Mouse (Mus musculus): ENCODE data around the gene Akr7a5. TPM values are rescaled to one million over a fixed set of nuclear protein-coding genes. Genes with fewer than 3 reads are reported as not detected.
A peak's percentile ranks its signal among the peaks of the same experiment; 100 is the strongest.

Gene Akr7a5
- total and polyA plus RNA-seq, 2 experiments, result 142 to 144 TPM

GRCm38 (mm10) chr4:139311707-139312106 is 1.2 kb downstream of the Akr7a5 start:
- TF ChIP-seq CTCF (IDR thresholded peaks at IDR 0.05; ENCODE audit: low read depth, low read length) (no peak), POLR2A (IDR thresholded peaks at IDR 0.05; ENCODE audit: extremely low read depth, insufficient read depth, low read length) (no peak)
- 12% methylated on average over 14 of the region's 14 CpGs for WGBS
- Histone ChIP-seq H3K79me2 (ENCODE audit: control insufficient read depth, insufficient read depth, low read length) (peaks cover 12% of the 10 kb centered on the region; the same call in 1 of the 2 replicates), H3K27ac (replicated peaks; ENCODE audit: insufficient read depth, low read depth, low read length) (peak overlapping the region; percentile 83), H3K9ac (ENCODE audit: low read depth, low read length) (peak overlapping the region; percentile 91), H3K4me1 (ENCODE audit: control insufficient read depth, insufficient read depth, low read length) (peaks cover 14% of the 10 kb centered on the region), H3K27me3 (ENCODE audit: control insufficient read depth, insufficient read depth, low read length) (no peaks in the 10 kb centered on the region), H3K4me3 (ENCODE audit: insufficient read depth, low read depth, low read length) (peak overlapping the region; percentile 75), H3K36me3 (ENCODE audit: control insufficient read depth, insufficient read depth, low read length) (peaks cover 11% of the 10 kb centered on the region; the same call in 1 of the 2 replicates)
- peak; percentile 79 for DNase-seq (ENCODE audit: extremely low read depth, low read depth, low spot score)

DNA sequence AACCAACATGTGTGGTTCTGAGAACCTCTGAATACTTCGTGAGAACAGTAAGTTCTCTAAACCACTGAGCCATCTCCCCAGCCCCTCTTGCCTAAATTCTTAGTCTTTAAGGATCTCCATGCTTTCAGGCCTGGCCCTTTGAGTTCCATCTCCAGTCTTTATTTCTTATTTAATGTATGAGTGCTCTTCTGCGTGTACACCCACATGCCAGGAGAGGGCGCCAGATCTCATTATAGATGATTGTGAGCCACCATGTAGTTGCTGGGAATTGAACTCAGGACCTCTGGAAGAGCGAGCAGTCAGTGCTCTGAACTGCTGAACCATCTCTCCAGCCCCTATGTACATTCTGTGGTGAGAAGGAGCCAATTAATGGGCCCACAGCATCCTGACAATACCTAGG is 2.1 kb downstream of the Akr7a5 start:
- DNase-seq (ENCODE audit: extremely low read depth, low read depth, low spot score), result no peak
- peaks cover 13% of the 10 kb centered on the region; the same call in 1 of the 2 replicates for H3K36me3 ChIP-seq (ENCODE audit: control insufficient read depth, insufficient read depth, low read length)
- peaks cover 12% of the 10 kb centered on the region; the same call in 1 of the 2 replicates for H3K79me2 ChIP-seq (ENCODE audit: control insufficient read depth, insufficient read depth, low read length)
- no peak overlapping the region for H3K27ac ChIP-seq (replicated peaks; ENCODE audit: insufficient read depth, low read depth, low read length)
- peaks cover 14% of the 10 kb centered on the region for H3K4me1 ChIP-seq (ENCODE audit: control insufficient read depth, insufficient read depth, low read length)
- no peaks in the 10 kb centered on the region for H3K27me3 ChIP-seq (ENCODE audit: control insufficient read depth, insufficient read depth, low read length)
- H3K4me3 ChIP-seq (ENCODE audit: insufficient read depth, low read depth, low read length), result no peak overlapping the region
- TF ChIP-seq CTCF (IDR thresholded peaks at IDR 0.05; ENCODE audit: low read depth, low read length) (peak; percentile 48; the same call in 1 of the 2 replicates), POLR2A (IDR thresholded peaks at IDR 0.05; ENCODE audit: extremely low read depth, insufficient read depth, low read length) (no peak)
- H3K9ac ChIP-seq (ENCODE audit: low read depth, low read length), result no peak overlapping the region
- 63% methylated on average over 4 of the region's 4 CpGs for WGBS

DNA sequence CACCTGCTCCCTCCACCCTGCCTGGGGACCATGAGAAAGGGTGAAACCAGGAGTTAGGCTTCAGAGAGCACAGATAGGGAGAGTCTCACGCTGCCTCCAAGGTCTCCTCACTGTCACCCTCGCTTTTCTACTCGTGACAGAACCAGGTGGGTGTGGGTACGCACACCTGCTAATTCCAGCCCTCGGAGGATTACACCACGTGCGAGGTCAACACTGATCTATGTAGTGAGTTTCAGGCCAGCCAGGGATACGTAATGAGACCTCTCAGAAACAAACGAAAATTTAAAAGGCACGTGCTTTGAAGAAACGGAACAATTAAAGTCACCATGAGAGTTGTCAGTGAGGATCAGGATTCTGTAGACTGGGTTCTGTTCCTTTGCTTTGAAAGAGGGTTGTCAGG is 7.9 kb downstream of the Akr7a5 start:
- no peak for TF ChIP-seq POLR2A (IDR thresholded peaks at IDR 0.05; ENCODE audit: extremely low read depth, insufficient read depth, low read length)
- TF ChIP-seq CTCF (IDR thresholded peaks at IDR 0.05; ENCODE audit: low read depth, low read length), result no peak
- H3K27me3 ChIP-seq (ENCODE audit: control insufficient read depth, insufficient read depth, low read length), result no peaks in the 10 kb centered on the region
- no peak overlapping the region for H3K4me3 ChIP-seq (ENCODE audit: insufficient read depth, low read depth, low read length)
- H3K79me2 ChIP-seq (ENCODE audit: control insufficient read depth, insufficient read depth, low read length), result no peaks in the 10 kb centered on the region
- no peak for DNase-seq (ENCODE audit: extremely low read depth, low read depth, low spot score)
- no peak overlapping the region for H3K27ac ChIP-seq (replicated peaks; ENCODE audit: insufficient read depth, low read depth, low read length)
- no peak overlapping the region for H3K9ac ChIP-seq (ENCODE audit: low read depth, low read length)
- 92% methylated on average over 11 of the region's 11 CpGs for WGBS
- H3K4me1 ChIP-seq (ENCODE audit: control insufficient read depth, insufficient read depth, low read length), result no peaks in the 10 kb centered on the region
- H3K36me3 ChIP-seq (ENCODE audit: control insufficient read depth, insufficient read depth, low read length), result peaks cover 21% of the 10 kb centered on the region; the same call in 1 of the 2 replicates

DNA sequence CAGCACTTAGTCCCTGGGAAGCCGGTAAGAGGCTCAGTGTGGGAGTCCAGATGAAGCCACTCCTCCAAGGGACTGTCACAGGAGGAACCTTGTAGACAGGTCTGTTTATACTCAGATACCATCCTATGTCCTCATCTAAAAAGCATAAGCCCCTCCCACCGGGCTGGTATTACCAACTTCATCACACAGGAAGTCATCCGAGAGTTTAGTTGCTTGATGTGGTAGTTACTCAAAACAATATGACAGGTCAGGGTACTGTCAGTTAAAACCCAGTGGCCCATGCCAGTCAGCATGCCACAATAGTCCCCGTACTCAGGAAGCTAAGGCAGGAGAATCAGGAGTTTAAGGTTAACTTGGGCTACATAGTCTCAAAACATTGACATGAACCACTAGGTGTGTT is 9.2 kb downstream of the Akr7a5 start:
- Histone ChIP-seq H3K27me3 (ENCODE audit: control insufficient read depth, insufficient read depth, low read length) (no peaks in the 10 kb centered on the region), H3K4me3 (ENCODE audit: insufficient read depth, low read depth, low read length) (no peak overlapping the region), H3K27ac (replicated peaks; ENCODE audit: insufficient read depth, low read depth, low read length) (no peak overlapping the region), H3K4me1 (ENCODE audit: control insufficient read depth, insufficient read depth, low read length) (no peaks in the 10 kb centered on the region), H3K9ac (ENCODE audit: low read depth, low read length) (no peak overlapping the region), H3K36me3 (ENCODE audit: control insufficient read depth, insufficient read depth, low read length) (peaks cover 21% of the 10 kb centered on the region; the same call in 1 of the 2 replicates), H3K79me2 (ENCODE audit: control insufficient read depth, insufficient read depth, low read length) (no peaks in the 10 kb centered on the region)
- TF ChIP-seq POLR2A (IDR thresholded peaks at IDR 0.05; ENCODE audit: extremely low read depth, insufficient read depth, low read length), result no peak
- TF ChIP-seq CTCF (IDR thresholded peaks at IDR 0.05; ENCODE audit: low read depth, low read length), result no peak
- no peak for DNase-seq (ENCODE audit: extremely low read depth, low read depth, low spot score)
- 92% methylated on average over 4 of the region's 4 CpGs for WGBS

DNA sequence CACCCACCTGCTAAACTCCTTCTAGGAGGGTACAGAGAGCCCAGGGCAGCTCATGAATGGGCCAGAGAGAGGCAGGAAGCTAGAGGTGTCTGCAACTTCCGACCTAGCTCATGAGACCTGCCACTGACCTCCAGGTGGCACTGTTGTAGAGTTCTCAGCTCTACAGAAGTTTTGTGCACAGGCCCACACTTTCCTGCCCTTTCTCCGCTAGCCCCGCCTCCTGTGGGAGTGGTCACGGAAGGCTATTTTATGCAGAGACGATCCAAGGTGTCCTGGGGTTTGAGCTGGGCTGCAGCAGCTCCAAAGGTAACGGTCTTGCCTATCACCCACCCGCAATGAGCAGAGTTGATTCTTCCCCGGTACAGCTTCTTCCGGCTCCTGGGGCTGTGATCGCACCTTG is 20.1 kb downstream of the Akr7a5 start:
- Histone ChIP-seq H3K4me1 (ENCODE audit: control insufficient read depth, insufficient read depth, low read length) (peaks cover 7% of the 10 kb centered on the region), H3K27ac (replicated peaks; ENCODE audit: insufficient read depth, low read depth, low read length) (peak overlapping the region; percentile 73), H3K27me3 (ENCODE audit: control insufficient read depth, insufficient read depth, low read length) (no peaks in the 10 kb centered on the region), H3K36me3 (ENCODE audit: control insufficient read depth, insufficient read depth, low read length) (no peaks in the 10 kb centered on the region), H3K9ac (ENCODE audit: low read depth, low read length) (peak overlapping the region; percentile 59), H3K79me2 (ENCODE audit: control insufficient read depth, insufficient read depth, low read length) (no peaks in the 10 kb centered on the region), H3K4me3 (ENCODE audit: insufficient read depth, low read depth, low read length) (peak overlapping the region; percentile 16; the same call in 1 of the 2 replicates)
- peak; percentile 81 for TF ChIP-seq CTCF (IDR thresholded peaks at IDR 0.05; ENCODE audit: low read depth, low read length)
- TF ChIP-seq POLR2A (IDR thresholded peaks at IDR 0.05; ENCODE audit: extremely low read depth, insufficient read depth, low read length), result peak; percentile 93
- DNase-seq (ENCODE audit: extremely low read depth, low read depth, low spot score), result peak; percentile 92
- WGBS, result 7% methylated on average over 10 of the region's 10 CpGs

DNA sequence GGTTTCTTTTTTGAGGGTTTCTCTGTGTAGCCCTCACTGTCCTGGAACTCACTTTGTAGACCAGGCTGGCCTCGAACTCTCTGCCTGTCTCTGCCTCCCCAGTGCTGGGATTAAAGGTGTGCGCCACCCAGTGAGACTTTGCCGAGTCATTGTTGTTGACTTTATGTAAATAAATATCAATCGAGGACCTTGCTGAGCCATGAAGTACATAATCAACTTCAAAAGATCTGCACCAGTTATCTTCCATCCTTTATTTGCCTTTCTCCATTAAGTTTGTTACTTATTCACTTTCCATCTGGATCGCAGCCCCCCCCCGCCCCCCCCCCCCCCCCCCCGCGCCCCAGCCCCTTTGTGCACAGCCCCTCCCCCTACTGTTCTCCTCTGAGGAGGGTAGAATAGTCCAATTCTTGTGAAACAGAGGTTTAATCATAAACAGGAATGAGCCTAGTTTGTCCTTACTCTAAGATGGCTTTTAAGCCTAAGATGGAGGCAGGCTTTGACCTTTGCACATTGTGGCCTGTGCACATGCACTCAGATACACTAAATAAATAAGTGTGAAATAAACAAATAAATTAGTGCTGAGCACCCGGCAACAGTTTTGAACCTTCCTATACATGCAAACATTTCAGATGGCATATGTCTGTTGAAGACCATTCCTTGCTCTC is 24.2 kb downstream of the Akr7a5 start:
- WGBS, result 19% methylated on average over 7 of the region's 9 CpGs
- no peaks in the 10 kb centered on the region for H3K36me3 ChIP-seq (ENCODE audit: control insufficient read depth, insufficient read depth, low read length)
- H3K9ac ChIP-seq (ENCODE audit: low read depth, low read length), result peak overlapping the region; percentile 49; the same call in 1 of the 2 replicates
- H3K79me2 ChIP-seq (ENCODE audit: control insufficient read depth, insufficient read depth, low read length), result no peaks in the 10 kb centered on the region
- DNase-seq (ENCODE audit: extremely low read depth, low read depth, low spot score), result peak; percentile 98
- H3K4me1 ChIP-seq (ENCODE audit: control insufficient read depth, insufficient read depth, low read length), result peaks cover 5% of the 10 kb centered on the region
- peak overlapping the region; percentile 100 for H3K27ac ChIP-seq (replicated peaks; ENCODE audit: insufficient read depth, low read depth, low read length)
- no peaks in the 10 kb centered on the region for H3K27me3 ChIP-seq (ENCODE audit: control insufficient read depth, insufficient read depth, low read length)
- TF ChIP-seq POLR2A (IDR thresholded peaks at IDR 0.05; ENCODE audit: extremely low read depth, insufficient read depth, low read length) (no peak), CTCF (IDR thresholded peaks at IDR 0.05; ENCODE audit: low read depth, low read length) (no peak)
- H3K4me3 ChIP-seq (ENCODE audit: insufficient read depth, low read depth, low read length), result no peak overlapping the region
